Mouse (Mus musculus) myocyte (in vitro differentiated cells): ENCODE results near the gene Eras. TPM values are rescaled to one million over a fixed set of nuclear protein-coding genes. Genes with fewer than 3 reads are reported as not detected.

Experiments used
- H3K27me3 ChIP-seq: one replicate; pipeline ENCODE4 v1.6.1; 2011; ENCODE audit not compliant: control insufficient read depth, insufficient read depth, insufficient read length
- H3K36me3 ChIP-seq: one replicate; pipeline ENCODE4 v1.6.1; 2011; ENCODE audit not compliant: control insufficient read depth, insufficient read depth
- H3K4me2 ChIP-seq: one replicate; pipeline ENCODE4 v1.6.1; 2011; ENCODE audit warnings: low read depth, control low read depth
- H3K4me3 ChIP-seq: one replicate; pipeline ENCODE4 v1.5.1; 2011; ENCODE audit warnings: mild to moderate bottlenecking, control low read depth, moderate library complexity
- H3K79me2 ChIP-seq: one replicate; pipeline ENCODE4 v1.6.1; 2011; ENCODE audit not compliant: control insufficient read depth, insufficient read depth
- H3ac ChIP-seq: one replicate; pipeline ENCODE4 v1.6.1; 2011; ENCODE audit not compliant: control insufficient read depth, insufficient read length
- CEBPB ChIP-seq: IDR thresholded peaks from 2 replicates; pipeline ENCODE4 v1.6.1; 2011; ENCODE audit warnings: mild to moderate bottlenecking, moderate library complexity; ENCODE audit not compliant: poor library complexity, insufficient read depth, severe bottlenecking
- E2F4 ChIP-seq: IDR thresholded peaks from one replicate; pipeline ENCODE4 v1.6.1; 2011; ENCODE audit warnings: mild to moderate bottlenecking, control low read depth, moderate library complexity; ENCODE audit not compliant: insufficient read depth
- MAX ChIP-seq: IDR thresholded peaks from one replicate; pipeline ENCODE4 v1.6.1; 2011; ENCODE audit warnings: low read depth, mild to moderate bottlenecking, control low read depth
- MYOD1 ChIP-seq, 3 experiments: IDR thresholded peaks; one replicate each; pipeline ENCODE4 v1.6.1; 2011; ENCODE audit warnings: control low read depth in 2 of 3, low read depth in 2 of 3, mild to moderate bottlenecking in 2 of 3, moderate library complexity in 1 of 3; ENCODE audit not compliant: insufficient read length in 2 of 3, control insufficient read depth in 1 of 3
- MYOG ChIP-seq, 3 experiments: IDR thresholded peaks; one replicate each; pipeline ENCODE4 v1.6.1; 2011; ENCODE audit warnings: control low read depth in 2 of 3, low read depth in 2 of 3, mild to moderate bottlenecking in 2 of 3; ENCODE audit not compliant: insufficient read length in 2 of 3, control insufficient read depth in 1 of 3, insufficient read depth in 1 of 3
- POLR2A ChIP-seq: IDR thresholded peaks from one replicate; pipeline ENCODE4 v1.6.1; 2011; ENCODE audit warnings: low read depth, mild to moderate bottlenecking, control low read depth, moderate library complexity; ENCODE audit not compliant: insufficient read length
- POLR2AphosphoS2 ChIP-seq: IDR thresholded peaks from one replicate; pipeline ENCODE4 v1.6.1; 2011; ENCODE audit warnings: low read depth, control low read depth; ENCODE audit not compliant: insufficient read length
- REST ChIP-seq: IDR thresholded peaks from one replicate; pipeline ENCODE4 v1.6.1; 2011; ENCODE audit warnings: mild to moderate bottlenecking, control low read depth, moderate library complexity; ENCODE audit not compliant: insufficient read depth, insufficient read length
- SRF ChIP-seq: IDR thresholded peaks from one replicate; pipeline ENCODE4 v1.6.1; 2011; ENCODE audit warnings: low read depth; ENCODE audit not compliant: control insufficient read depth, insufficient read length
- TCF12 ChIP-seq: IDR thresholded peaks from one replicate; pipeline ENCODE4 v1.6.1; 2011; ENCODE audit warnings: mild to moderate bottlenecking, control low read depth; ENCODE audit not compliant: poor library complexity, insufficient read depth, severe bottlenecking
- TCF3 ChIP-seq: IDR thresholded peaks from one replicate; pipeline ENCODE4 v1.6.1; 2011; ENCODE audit warnings: low read depth, control low read depth; ENCODE audit not compliant: insufficient read length
- USF1 ChIP-seq: IDR thresholded peaks from one replicate; pipeline ENCODE4 v1.6.1; 2011; ENCODE audit warnings: low read depth, mild to moderate bottlenecking, control low read depth, moderate library complexity
- polyA plus RNA-seq: library from polyadenylated mRNA; unstranded; fragments of >200 nt; fragmentation: generic; extraction: Trizol; gene quantifications from one replicate; pipeline ENCODE4 v1.2.1, GENCODE M21; 2012; ENCODE audit warnings: missing spikeins

The Eras gene
- polyA plus RNA-seq, 1 experiment = not detected

DNA sequence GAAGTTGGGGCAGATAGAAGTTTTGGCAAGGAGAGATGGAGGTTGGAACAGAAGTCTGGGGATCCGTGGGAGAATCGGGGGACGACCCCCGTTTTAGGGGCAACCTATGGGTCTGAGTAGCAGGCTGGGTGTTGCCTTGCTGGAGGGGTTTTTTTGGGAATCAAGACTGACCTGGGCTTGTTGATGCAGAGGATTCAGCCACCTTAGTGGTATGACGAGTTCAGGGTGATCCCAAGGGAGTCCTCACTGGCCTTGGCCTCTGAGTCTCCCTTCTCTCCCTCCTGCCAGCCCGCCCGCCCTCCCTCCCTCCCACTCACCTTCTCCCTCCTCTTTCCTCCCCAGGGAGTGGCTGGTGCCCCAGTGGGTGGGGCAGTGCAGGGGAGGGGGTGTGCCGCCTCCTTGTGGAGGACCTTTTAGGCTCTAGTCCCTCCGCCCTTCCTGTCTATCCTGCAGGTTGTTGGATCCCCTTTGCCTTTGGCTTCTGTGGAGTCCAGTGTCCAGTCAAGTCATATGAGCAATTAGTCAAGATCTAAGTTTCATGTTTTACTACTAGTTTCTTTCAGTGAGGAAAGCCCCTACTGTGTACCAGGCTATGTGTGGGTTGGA is 39.3 kb upstream of the Eras start:
- Histone ChIP-seq H3ac (no peak overlapping the region), H3K79me2 (no peaks in the 10 kb centered on the region), H3K4me2 (no peak overlapping the region), H3K27me3 (no peaks in the 10 kb centered on the region), H3K4me3 (no peak overlapping the region), H3K36me3 (no peaks in the 10 kb centered on the region)
- TF ChIP-seq SRF (no peak), TCF3 (no peak), POLR2A (no peak), TCF12 (no peak), MYOG (IDR thresholded peaks at IDR 0.05; ENCODE audit: control insufficient read depth in 1 of 3, insufficient read depth in 1 of 3, insufficient read length in 2 of 3, low read depth in 2 of 3) (no peak), E2F4 (no peak), MAX (no peak), CEBPB (no peak), MYOD1 (IDR thresholded peaks at IDR 0.05; ENCODE audit: control insufficient read depth in 1 of 3, insufficient read length in 2 of 3, low read depth in 2 of 3) (no peak), REST (no peak), POLR2AphosphoS2 (no peak), USF1 (no peak)

DNA sequence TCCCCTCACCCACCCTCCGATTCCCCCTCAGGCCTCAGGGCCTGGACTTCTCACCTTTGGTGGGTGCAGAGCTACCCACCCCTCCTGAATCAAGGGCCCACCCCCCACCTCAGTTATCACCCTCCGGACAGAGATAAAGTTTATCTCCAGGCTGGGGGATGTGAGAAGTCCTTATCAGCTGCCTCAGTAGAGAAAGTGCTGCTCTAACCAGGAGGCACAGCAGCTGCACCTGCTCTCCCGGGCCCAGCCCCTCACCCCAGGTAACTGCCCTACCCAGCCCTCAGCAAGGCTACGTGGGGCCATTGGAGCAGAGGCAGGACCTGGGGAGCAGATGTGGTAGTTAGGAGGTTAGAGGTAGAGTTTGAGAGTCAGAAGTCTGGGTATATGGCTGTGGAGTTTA is 37.8 kb upstream of the Eras start:
- Histone ChIP-seq H3K36me3 (no peaks in the 10 kb centered on the region), H3K4me2 (no peak overlapping the region), H3K79me2 (no peaks in the 10 kb centered on the region), H3ac (no peak overlapping the region), H3K27me3 (no peaks in the 10 kb centered on the region), H3K4me3 (no peak overlapping the region)
- TF ChIP-seq CEBPB (no peak), REST (no peak), POLR2A (no peak), TCF12 (no peak), MAX (no peak), USF1 (no peak), TCF3 (no peak), MYOG (IDR thresholded peaks at IDR 0.05; ENCODE audit: control insufficient read depth in 1 of 3, insufficient read depth in 1 of 3, insufficient read length in 2 of 3, low read depth in 2 of 3) (no peak), E2F4 (no peak), POLR2AphosphoS2 (no peak), SRF (no peak), MYOD1 (IDR thresholded peaks at IDR 0.05; ENCODE audit: control insufficient read depth in 1 of 3, insufficient read length in 2 of 3, low read depth in 2 of 3) (no peak)

DNA sequence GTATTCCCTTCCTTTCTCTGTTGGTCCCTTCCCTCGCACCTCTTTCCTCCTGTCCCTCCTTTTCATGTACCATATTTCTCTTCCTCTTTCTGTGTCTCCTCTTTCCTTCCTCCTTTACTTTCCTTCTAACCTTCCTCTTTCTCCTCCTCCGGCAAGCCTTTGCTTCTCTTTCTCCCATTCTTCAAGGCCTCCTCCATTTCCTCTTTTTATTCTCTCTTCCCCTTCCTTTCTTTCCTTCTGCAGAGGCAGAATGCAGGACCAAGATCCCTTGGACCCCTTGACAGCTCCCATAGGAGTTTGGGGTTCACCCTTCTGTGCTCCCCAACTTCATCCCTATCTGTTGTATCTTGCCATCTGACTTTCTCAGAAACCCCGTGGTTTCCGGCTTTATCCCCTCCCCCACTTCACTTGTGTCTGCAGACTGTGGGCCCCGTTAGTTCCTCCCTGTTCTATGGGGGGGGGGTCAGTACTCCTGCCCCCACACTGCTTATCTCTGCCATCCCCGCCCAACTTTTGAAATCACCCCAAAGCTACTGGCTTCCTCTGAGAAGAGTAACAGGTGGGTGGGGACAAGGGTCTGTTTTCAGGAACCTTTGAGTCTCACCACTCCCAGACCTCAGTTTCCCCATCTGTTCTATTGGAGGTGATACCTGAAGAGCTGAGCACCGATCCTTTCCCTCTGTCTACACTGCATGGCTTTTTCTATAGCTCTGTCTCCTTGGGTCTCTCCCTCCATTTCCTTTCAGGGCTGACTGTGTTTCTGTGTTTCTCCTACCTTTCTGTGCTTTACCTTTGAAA is 35.6 kb upstream of the Eras start:
- TF ChIP-seq MYOD1 (IDR thresholded peaks at IDR 0.05; ENCODE audit: control insufficient read depth in 1 of 3, insufficient read length in 2 of 3, low read depth in 2 of 3) = no peak
- TF ChIP-seq MAX = no peak
- no peak for TF ChIP-seq POLR2AphosphoS2
- no peak for TF ChIP-seq E2F4
- no peak for TF ChIP-seq POLR2A
- no peak for TF ChIP-seq TCF3
- no peak for TF ChIP-seq TCF12
- no peak for TF ChIP-seq REST
- no peak for TF ChIP-seq MYOG (IDR thresholded peaks at IDR 0.05; ENCODE audit: control insufficient read depth in 1 of 3, insufficient read depth in 1 of 3, insufficient read length in 2 of 3, low read depth in 2 of 3)
- TF ChIP-seq CEBPB = no peak
- TF ChIP-seq SRF = no peak
- no peak for TF ChIP-seq USF1
- Histone ChIP-seq H3K4me3 (no peak overlapping the region), H3K79me2 (no peaks in the 10 kb centered on the region), H3K36me3 (no peaks in the 10 kb centered on the region), H3ac (no peak overlapping the region), H3K27me3 (no peaks in the 10 kb centered on the region), H3K4me2 (no peak overlapping the region)

DNA sequence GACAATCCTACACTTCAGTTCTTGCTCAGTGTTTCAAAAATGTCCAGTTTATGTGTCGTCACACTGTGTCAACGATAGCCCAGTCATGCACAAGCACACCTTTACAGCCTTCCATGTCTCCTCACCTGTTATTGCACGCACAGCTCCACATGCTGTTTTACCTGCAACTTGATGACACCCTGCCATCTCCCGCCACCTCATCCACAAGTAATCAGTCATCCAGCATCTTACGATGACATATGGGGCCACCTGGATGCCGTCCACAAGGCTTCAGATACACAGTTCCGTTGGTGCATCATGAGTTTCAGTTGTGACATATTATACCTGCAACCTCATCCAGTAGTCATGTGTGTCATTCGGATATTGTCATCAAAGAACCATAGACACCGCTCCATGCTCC is 30.5 kb upstream of the Eras start:
- TF ChIP-seq E2F4 = no peak
- TF ChIP-seq CEBPB = no peak
- no peak for TF ChIP-seq POLR2AphosphoS2
- TF ChIP-seq TCF12 = no peak
- TF ChIP-seq USF1 = no peak
- no peak for TF ChIP-seq SRF
- no peaks in the 10 kb centered on the region for H3K36me3 ChIP-seq
- no peaks in the 10 kb centered on the region for H3K79me2 ChIP-seq
- H3ac ChIP-seq = no peak overlapping the region
- H3K27me3 ChIP-seq = no peaks in the 10 kb centered on the region
- no peak overlapping the region for H3K4me3 ChIP-seq
- H3K4me2 ChIP-seq = no peak overlapping the region
